Mouse (Mus musculus) kidney, adult 2 months (tissue): ENCODE results near the gene Rhobtb1. TPM values are rescaled to one million over a fixed set of nuclear protein-coding genes. Genes with fewer than 3 reads are reported as not detected.

Experiments used
- DNase-seq: peaks from one replicate; pipeline ENCODE4 v3.0.0; 2021
- H3K27ac ChIP-seq: fragments of 200-500 bp; 2 replicates; pipeline ENCODE4 v1.5.1; 2012; ENCODE audit warnings: low read depth, low read length, control low read depth, inconsistent platforms; ENCODE audit not compliant: insufficient read depth
- H3K27me3 ChIP-seq: fragments of 200-500 bp; replicated peaks from 2 replicates; pipeline ENCODE4 v1.6.1; 2012; ENCODE audit warnings: mild to moderate bottlenecking, moderate library complexity, low read length, inconsistent platforms; ENCODE audit not compliant: control insufficient read depth, insufficient read depth
- H3K36me3 ChIP-seq: fragments of 200-500 bp; 2 replicates; pipeline ENCODE4 v1.6.1; 2012; ENCODE audit warnings: mild to moderate bottlenecking, moderate library complexity, low read length, inconsistent platforms; ENCODE audit not compliant: control insufficient read depth, insufficient read depth
- H3K4me1 ChIP-seq: fragments of 200-500 bp; 2 replicates; pipeline ENCODE4 v1.6.1; 2011; ENCODE audit warnings: low read length; ENCODE audit not compliant: control insufficient read depth, insufficient read depth
- H3K4me3 ChIP-seq: fragments of 200-500 bp; 2 replicates; pipeline ENCODE4 v1.5.1; 2011; ENCODE audit warnings: mild to moderate bottlenecking, low read depth, low read length, control low read depth; ENCODE audit not compliant: insufficient read depth
- CTCF ChIP-seq: fragments of 200-500 bp; conservative IDR thresholded peaks from 2 replicates; pipeline ENCODE4 v1.5.1; 2011; ENCODE audit warnings: low read depth, mild to moderate bottlenecking, control low read depth, low read length, moderate library complexity, mixed read lengths; ENCODE audit not compliant: insufficient read depth, insufficient read length
- POLR2A ChIP-seq: fragments of 200-500 bp; IDR thresholded peaks from one replicate; pipeline ENCODE4 v1.6.1; 2011; ENCODE audit warnings: low read depth, low read length, control low read depth
- WGBS: fragments of 180-500 bp; shearing (Covaris S2); methylation state at CpG from one replicate; pipeline ENCODE4 v1.1.7; 2018; 5-methylcytosine and 5-hydroxymethylcytosine counted together
- polyA plus RNA-seq: library from polyadenylated mRNA; depleted of rRNA; stranded (reverse); fragments of >200 nt; gene quantifications from 2 replicates; pipeline ENCODE4 v1.2.3, GENCODE M21; 2012

Rhobtb1 gene
- polyA plus RNA-seq, 1 experiment: 20.6 TPM

- Histone ChIP-seq H3K27ac (peak overlapping the region; percentile 67), H3K4me3 (no peak overlapping the region), H3K27me3 (no peaks in the 10 kb centered on the region), H3K36me3 (0 out of 2 replicates have a peak, but pooled peaks cover 2% of the 10 kb centered on the region), H3K4me1 (peaks cover 25% of the 10 kb centered on the region)
- DNase-seq: peak; percentile 68
- TF ChIP-seq CTCF (no peak), POLR2A (no peak)
- 39% methylated on average over 3 of the region's 3 CpGs for WGBS
These were observed 10.3 kb downstream of the Rhobtb1 start for GRCm38 (mm10) chr10:69161503-69161902.

GRCm38 (mm10) chr10:69162577-69162976 is 11.3 kb downstream of the Rhobtb1 start:
- WGBS: 56% methylated on average over 5 of the region's 5 CpGs
- H3K36me3 ChIP-seq: 0 out of 2 replicates have a peak, but pooled peaks cover 2% of the 10 kb centered on the region

GRCm38 (mm10) chr10:69163216-69163615 is 12.0 kb downstream of the Rhobtb1 start:
- Histone ChIP-seq H3K4me1 (peaks cover 30% of the 10 kb centered on the region), H3K27me3 (no peaks in the 10 kb centered on the region), H3K27ac (peak overlapping the region; percentile 62; the same call in 1 of the 2 replicates), H3K4me3 (no peak overlapping the region), H3K36me3 (0 out of 2 replicates have a peak, but pooled peaks cover 2% of the 10 kb centered on the region)
- DNase-seq: peak; percentile 64
- TF ChIP-seq POLR2A: no peak
- no peak for TF ChIP-seq CTCF
- 54% methylated on average over 5 of the region's 5 CpGs for WGBS

More at GRCm38 (mm10) chr10:69162577-69162976, 11.3 kb downstream of the Rhobtb1 start:
- peak overlapping the region; percentile 62; the same call in 1 of the 2 replicates for H3K27ac ChIP-seq
- H3K4me1 ChIP-seq: peaks cover 30% of the 10 kb centered on the region
- no peak for DNase-seq
- TF ChIP-seq CTCF (no peak), POLR2A (no peak)
- H3K27me3 ChIP-seq: no peaks in the 10 kb centered on the region
- no peak overlapping the region for H3K4me3 ChIP-seq

- Histone ChIP-seq H3K27ac (peak overlapping the region; percentile 40; the same call in 1 of the 2 replicates), H3K27me3 (no peaks in the 10 kb centered on the region), H3K4me1 (peaks cover 30% of the 10 kb centered on the region), H3K4me3 (no peak overlapping the region), H3K36me3 (0 out of 2 replicates have a peak, but pooled peaks cover 2% of the 10 kb centered on the region)
- TF ChIP-seq POLR2A (no peak), CTCF (peak; percentile 41)
- peak; percentile 71 for DNase-seq
- 45% methylated on average over 7 of the region's 7 CpGs for WGBS
These were observed 13.9 kb downstream of the Rhobtb1 start for GRCm38 (mm10) chr10:69165125-69165524.

GRCm38 (mm10) chr10:69165847-69166246 is 14.6 kb downstream of the Rhobtb1 start:
- TF ChIP-seq POLR2A: no peak
- no peak for TF ChIP-seq CTCF
- H3K4me3 ChIP-seq: no peak overlapping the region
- H3K27me3 ChIP-seq: no peaks in the 10 kb centered on the region
- peak; percentile 56 for DNase-seq
- peaks cover 25% of the 10 kb centered on the region for H3K4me1 ChIP-seq
- no peak overlapping the region for H3K27ac ChIP-seq
- WGBS: 25% methylated on average over 3 of the region's 3 CpGs
- 0 out of 2 replicates have a peak, but pooled peaks cover 2% of the 10 kb centered on the region for H3K36me3 ChIP-seq

GRCm38 (mm10) chr10:69166514-69166913 is 15.3 kb downstream of the Rhobtb1 start:
- H3K4me3 ChIP-seq: no peak overlapping the region
- H3K27ac ChIP-seq: peak overlapping the region; percentile 35; the same call in 1 of the 2 replicates
- H3K27me3 ChIP-seq: no peaks in the 10 kb centered on the region
- H3K4me1 ChIP-seq: peaks cover 22% of the 10 kb centered on the region
- 0 out of 2 replicates have a peak, but pooled peaks cover 2% of the 10 kb centered on the region for H3K36me3 ChIP-seq
- WGBS: 32% methylated on average over 12 of the region's 12 CpGs
- DNase-seq: no peak
- TF ChIP-seq CTCF (no peak), POLR2A (no peak)

- Histone ChIP-seq H3K27me3 (no peaks in the 10 kb centered on the region), H3K27ac (no peak overlapping the region), H3K4me3 (no peak overlapping the region), H3K36me3 (no peaks in the 10 kb centered on the region), H3K4me1 (peaks cover 3% of the 10 kb centered on the region; the same call in 1 of the 2 replicates)
- WGBS: 53% methylated on average over 3 of the region's 3 CpGs
- TF ChIP-seq POLR2A: no peak
- no peak for DNase-seq
These were observed 21.2 kb downstream of the Rhobtb1 start for GRCm38 (mm10) chr10:69172412-69172811.
